Mouse (Mus musculus) MEL (cell line): ENCODE results near the gene Atp8b4. TPM values are rescaled to one million over a fixed set of nuclear protein-coding genes. Genes with fewer than 3 reads are reported as not detected.

ENCODE experiments used
- DNase-seq: peaks from one replicate; pipeline ENCODE4 v3.0.0; 2011; ENCODE audit warnings: low read depth, low spot score
- H3K27ac ChIP-seq: 2 replicates; pipeline ENCODE4 v1.5.1; 2012; ENCODE audit warnings: low read depth, mild to moderate bottlenecking, control low read depth, low read length, moderate library complexity; ENCODE audit not compliant: control insufficient read depth
- H3K27me3 ChIP-seq, 2 experiments: fragments of 150-350 bp in 1 of 2; sonication (generic) in 1 of 2; 2 replicates each; pipeline ENCODE4 v1.6.1; 2012; ENCODE audit warnings: low read length in 2 of 2, mild to moderate bottlenecking in 2 of 2, improper control_type of control experiment in 1 of 2, moderate library complexity in 1 of 2; ENCODE audit not compliant: insufficient read depth in 2 of 2, control insufficient read depth in 1 of 2
- H3K36me3 ChIP-seq, 2 experiments: 2 replicates each; pipeline ENCODE4 v1.6.1; 2012 to 2014; ENCODE audit warnings: low read length in 2 of 2, improper control_type of control experiment in 1 of 2, inconsistent platforms in 1 of 2, mild to moderate bottlenecking in 1 of 2; ENCODE audit not compliant: insufficient read depth in 2 of 2, control insufficient read depth in 1 of 2
- H3K4me1 ChIP-seq, 2 experiments: fragments of 150-350 bp in 1 of 2; sonication (generic) in 1 of 2; 2 replicates each; pipeline ENCODE4 v1.6.1; 2012; ENCODE audit warnings: low read length in 2 of 2, improper control_type of control experiment in 1 of 2, mild to moderate bottlenecking in 1 of 2; ENCODE audit not compliant: insufficient read depth in 2 of 2, control insufficient read depth in 1 of 2
- H3K4me3 ChIP-seq, 2 experiments: fragments of 150-350 bp in 1 of 2; sonication (generic) in 1 of 2; 2 replicates each; pipeline ENCODE4 v1.5.1; 2012; ENCODE audit warnings: low read depth in 2 of 2, low read length in 2 of 2, mild to moderate bottlenecking in 2 of 2, moderate library complexity in 2 of 2, control low read depth in 1 of 2, improper control_type of control experiment in 1 of 2; ENCODE audit not compliant: control insufficient read depth in 1 of 2, insufficient read depth in 1 of 2
- H3K79me2 ChIP-seq: 2 replicates; pipeline ENCODE4 v1.6.1; 2012; ENCODE audit warnings: mild to moderate bottlenecking, low read length, moderate library complexity; ENCODE audit not compliant: control insufficient read depth, poor library complexity, insufficient read depth
- H3K9ac ChIP-seq: 2 replicates; pipeline ENCODE4 v1.6.1; 2012; ENCODE audit warnings: low read depth, mild to moderate bottlenecking, control low read depth, low read length, moderate library complexity; ENCODE audit not compliant: control insufficient read depth, poor library complexity, severe bottlenecking
- H3K9me3 ChIP-seq: fragments of 150-350 bp; sonication (generic); replicated peaks from 2 replicates; pipeline ENCODE4 v1.6.1; 2012; ENCODE audit warnings: mild to moderate bottlenecking, low read length, improper control_type of control experiment, moderate library complexity; ENCODE audit not compliant: insufficient read depth
- E2F4 ChIP-seq: IDR thresholded peaks from 2 replicates; pipeline ENCODE4 v1.6.1; 2011; ENCODE audit warnings: low read depth, low read length, improper control_type of control experiment, borderline replicate concordance
- ELF1 ChIP-seq: IDR thresholded peaks from 2 replicates; pipeline ENCODE4 v1.6.1; 2014; ENCODE audit warnings: low read depth, mild to moderate bottlenecking, inconsistent platforms, low read length, improper control_type of control experiment, moderate library complexity
- EP300 ChIP-seq, 2 experiments: IDR thresholded peaks; 2 replicates each; pipeline ENCODE4 v1.6.1; 2011; ENCODE audit warnings: improper control_type of control experiment in 2 of 2, low read length in 2 of 2, low read depth in 1 of 2, mild to moderate bottlenecking in 1 of 2
- ETS1 ChIP-seq: IDR thresholded peaks from 2 replicates; pipeline ENCODE4 v1.6.1; 2012; ENCODE audit warnings: low read depth, mild to moderate bottlenecking, inconsistent platforms, low read length, improper control_type of control experiment, moderate library complexity
- GATA1 ChIP-seq: IDR thresholded peaks from 2 replicates; pipeline ENCODE4 v1.6.1; 2011; ENCODE audit warnings: low read depth, low read length, improper control_type of control experiment
- HCFC1 ChIP-seq: IDR thresholded peaks from 2 replicates; pipeline ENCODE4 v1.6.1; 2012; ENCODE audit warnings: low read depth, mild to moderate bottlenecking, inconsistent platforms, low read length, improper control_type of control experiment, moderate library complexity
- JUND ChIP-seq: IDR thresholded peaks from 2 replicates; pipeline ENCODE4 v1.6.1; 2011; ENCODE audit warnings: low read depth, mild to moderate bottlenecking, improper control_type of control experiment, low read length
- KAT2A ChIP-seq: conservative IDR thresholded peaks from 2 replicates; pipeline ENCODE4 v1.6.1; 2012; ENCODE audit warnings: low read depth, low read length, improper control_type of control experiment, inconsistent platforms
- MAFK ChIP-seq: IDR thresholded peaks from 2 replicates; pipeline ENCODE4 v1.6.1; 2011; ENCODE audit warnings: low read depth, mild to moderate bottlenecking, low read length, improper control_type of control experiment, borderline replicate concordance
- MAZ ChIP-seq: IDR thresholded peaks from 2 replicates; pipeline ENCODE4 v1.6.1; 2012; ENCODE audit warnings: low read depth, mild to moderate bottlenecking, inconsistent platforms, low read length, improper control_type of control experiment
- MXI1 ChIP-seq: IDR thresholded peaks from 2 replicates; pipeline ENCODE4 v1.6.1; 2011; ENCODE audit warnings: mild to moderate bottlenecking, low read depth, low read length, improper control_type of control experiment
- MYB ChIP-seq: IDR thresholded peaks from 2 replicates; pipeline ENCODE4 v1.6.1; 2011; ENCODE audit warnings: mild to moderate bottlenecking, low read depth, low read length, improper control_type of control experiment
- MYC ChIP-seq: IDR thresholded peaks from 2 replicates; pipeline ENCODE4 v1.6.1; 2011; ENCODE audit warnings: low read depth, mild to moderate bottlenecking, low read length, improper control_type of control experiment, moderate library complexity
- NELFE ChIP-seq: IDR thresholded peaks from 2 replicates; pipeline ENCODE4 v1.6.1; 2011; ENCODE audit warnings: low read depth, low read length, improper control_type of control experiment
- POLR2A ChIP-seq, 2 experiments: IDR thresholded peaks; 2 replicates each; pipeline ENCODE4 v1.6.1; 2011 to 2012; ENCODE audit warnings: low read length in 2 of 2, mild to moderate bottlenecking in 2 of 2, control low read depth in 1 of 2, improper control_type of control experiment in 1 of 2, low read depth in 1 of 2, moderate library complexity in 1 of 2; ENCODE audit not compliant: control insufficient read depth in 1 of 2, insufficient read depth in 1 of 2, poor library complexity in 1 of 2
- POLR2AphosphoS5 ChIP-seq: IDR thresholded peaks from 2 replicates; pipeline ENCODE4 v1.6.1; 2012; ENCODE audit warnings: low read depth, borderline replicate concordance, mild to moderate bottlenecking, inconsistent platforms, low read length, moderate library complexity, mixed read lengths
- RCOR1 ChIP-seq: IDR thresholded peaks from 2 replicates; pipeline ENCODE4 v1.6.1; 2012; ENCODE audit warnings: low read depth, mild to moderate bottlenecking, inconsistent platforms, low read length, improper control_type of control experiment
- SIN3A ChIP-seq: IDR thresholded peaks from 2 replicates; pipeline ENCODE4 v1.6.1; 2012; ENCODE audit warnings: low read length, improper control_type of control experiment, inconsistent platforms
- SMC3 ChIP-seq: IDR thresholded peaks from 2 replicates; pipeline ENCODE4 v1.6.1; 2011; ENCODE audit warnings: low read depth, low read length, improper control_type of control experiment
- TAL1 ChIP-seq: IDR thresholded peaks from 2 replicates; pipeline ENCODE4 v1.6.1; 2012; ENCODE audit warnings: mild to moderate bottlenecking, inconsistent platforms, low read length, moderate library complexity, mixed read lengths
- TCF12 ChIP-seq: IDR thresholded peaks from 2 replicates; pipeline ENCODE4 v1.6.1; 2014; ENCODE audit warnings: low read depth, mild to moderate bottlenecking, inconsistent platforms, low read length, improper control_type of control experiment, moderate library complexity
- UBTF ChIP-seq: IDR thresholded peaks from 2 replicates; pipeline ENCODE4 v1.6.1; 2012; ENCODE audit warnings: low read depth, mild to moderate bottlenecking, inconsistent platforms, low read length, improper control_type of control experiment, moderate library complexity, borderline replicate concordance; ENCODE audit not compliant: insufficient read depth
- USF1 ChIP-seq: IDR thresholded peaks from 2 replicates; pipeline ENCODE4 v1.6.1; 2014; ENCODE audit warnings: low read depth, mild to moderate bottlenecking, inconsistent platforms, low read length, improper control_type of control experiment, moderate library complexity
- USF2 ChIP-seq, 2 experiments: IDR thresholded peaks; 2 replicates each; pipeline ENCODE4 v1.6.1; 2011 to 2012; ENCODE audit warnings: improper control_type of control experiment in 2 of 2, low read length in 2 of 2, borderline replicate concordance in 1 of 2, inconsistent platforms in 1 of 2, low read depth in 1 of 2, mild to moderate bottlenecking in 1 of 2; ENCODE audit not compliant: insufficient read depth in 1 of 2
- ZMIZ1 ChIP-seq: IDR thresholded peaks from 2 replicates; pipeline ENCODE4 v1.6.1; 2012; ENCODE audit warnings: low read depth, mild to moderate bottlenecking, inconsistent platforms, low read length, improper control_type of control experiment, moderate library complexity
- ZNF384 ChIP-seq: IDR thresholded peaks from 2 replicates; pipeline ENCODE4 v1.6.1; 2012; ENCODE audit warnings: low read depth, mild to moderate bottlenecking, inconsistent platforms, low read length, improper control_type of control experiment
- polyA plus RNA-seq, 2 experiments: library from polyadenylated mRNA; stranded (reverse) in 1 of 2; unstranded in 1 of 2; fragments of >175 nt in 1 of 2; fragments of >200 nt in 1 of 2; gene quantifications; 2 replicates each; pipeline versions ENCODE4 v1.2.1 to v1.2.4; 2012; ENCODE audit warnings: low replicate concordance in 2 of 2, low read depth in 1 of 2; ENCODE audit not compliant: insufficient read length in 2 of 2, insufficient read depth in 1 of 2, missing spikeins in 1 of 2
- total RNA-seq: library from RNA; depleted of rRNA; stranded (reverse); fragments of 300-350 nt; gene quantifications from 2 replicates; pipeline ENCODE4 v1.2.3, GENCODE M21; 2012

Gene Atp8b4
- total and polyA plus RNA-seq, 3 experiments, result not detected

- peaks cover 0 to 3% of the 10 kb centered on the region in 2 experiments; a peak in 2 of 4 replicates for H3K27me3 ChIP-seq
- no peaks in the 10 kb centered on the region for H3K79me2 ChIP-seq
- peaks cover 0 to 4% of the 10 kb centered on the region in 2 experiments; a peak in 2 of 4 replicates for H3K36me3 ChIP-seq
- H3K9me3 ChIP-seq, result no peaks in the 10 kb centered on the region
- no peak overlapping the region for H3K4me3 ChIP-seq
- H3K9ac ChIP-seq, result no peak overlapping the region
- no peak overlapping the region for H3K27ac ChIP-seq
- no peak for DNase-seq
- H3K4me1 ChIP-seq, result peaks cover 0 to 5% of the 10 kb centered on the region in 2 experiments; a peak in 2 of 4 replicates
- no peak for TF ChIP-seq SIN3A
- TF ChIP-seq USF1, result no peak
- no peak for TF ChIP-seq ZNF384
- no peak for TF ChIP-seq MYC
- TF ChIP-seq JUND, result no peak
- no peak for TF ChIP-seq HCFC1
- no peak for TF ChIP-seq NELFE
- TF ChIP-seq MAFK, result no peak
- no peak for TF ChIP-seq MAZ
- TF ChIP-seq E2F4, result no peak
- no peak for TF ChIP-seq MYB
- TF ChIP-seq ZMIZ1, result no peak
- no peak for TF ChIP-seq RCOR1
- no peak for TF ChIP-seq TAL1
- TF ChIP-seq ETS1, result no peak
- TF ChIP-seq POLR2A (IDR thresholded peaks at IDR 0.05; ENCODE audit: control insufficient read depth in 1 of 2, insufficient read depth in 1 of 2, low read depth in 1 of 2, low read length in 2 of 2, poor library complexity in 1 of 2), result no peak
- no peak for TF ChIP-seq KAT2A
- TF ChIP-seq POLR2AphosphoS5, result no peak
These were observed 27.6 kb downstream of the Atp8b4 start for GRCm38 (mm10) chr2:126472836-126473235.

GRCm38 (mm10) chr2:126467790-126468189, 32.7 kb downstream of the Atp8b4 start:
- Histone ChIP-seq H3K27me3 (peaks cover 0 to 2% of the 10 kb centered on the region in 2 experiments; a peak in 1 of 4 replicates), H3K4me1 (no peaks in the 10 kb centered on the region), H3K4me3 (no peak overlapping the region), H3K36me3 (no peaks in the 10 kb centered on the region), H3K9me3 (no peaks in the 10 kb centered on the region), H3K79me2 (no peaks in the 10 kb centered on the region), H3K27ac (no peak overlapping the region), H3K9ac (no peak overlapping the region)
- TF ChIP-seq TCF12 (no peak), MXI1 (no peak), TAL1 (no peak), ELF1 (no peak), KAT2A (no peak), GATA1 (no peak), ZNF384 (no peak), USF2 (IDR thresholded peaks at IDR 0.05; ENCODE audit: borderline replicate concordance in 1 of 2, insufficient read depth in 1 of 2, low read depth in 1 of 2, low read length in 2 of 2) (no peak), MYC (no peak), USF1 (no peak), EP300 (IDR thresholded peaks at IDR 0.05; ENCODE audit: low read depth in 1 of 2, low read length in 2 of 2) (no peak), ETS1 (no peak), E2F4 (no peak), NELFE (no peak), UBTF (no peak), SMC3 (no peak)
- no peak for DNase-seq
